Mouse (Mus musculus) spleen, postnatal 36 days (tissue): Measurements from ENCODE around the gene Exoc6b.

ENCODE experiments used
- DNase-seq, 2 experiments: peaks; one replicate each; pipeline ENCODE4 v3.0.0; 2022; ENCODE audit warnings: low spot score in 2 of 2, mixed read lengths in 1 of 2

Gene Exoc6b

GRCm38 (mm10) chr6:84882663-84883517 lies 186.4 kb downstream of the Exoc6b start:
- DNase-seq, result peak; percentile 1 to 3

GRCm38 (mm10) chr6:84875869-84876268 lies 193.4 kb downstream of the Exoc6b start:
- DNase-seq, result no peak

GRCm38 (mm10) chr6:84867114-84867513 lies 202.2 kb downstream of the Exoc6b start:
- DNase-seq, result no peak

GRCm38 (mm10) chr6:84864625-84865024 lies 204.7 kb downstream of the Exoc6b start:
- no peak for DNase-seq

GRCm38 (mm10) chr6:84863816-84864375 lies 205.4 kb downstream of the Exoc6b start:
- DNase-seq, result no peak

- DNase-seq, result no peak
Measured at GRCm38 (mm10) chr6:84845665-84846064, 223.6 kb downstream of the Exoc6b start.

GRCm38 (mm10) chr6:84841138-84841537 lies 228.2 kb downstream of the Exoc6b start:
- DNase-seq, result no peak

GRCm38 (mm10) chr6:84807546-84807945 lies 261.8 kb downstream of the Exoc6b start:
- DNase-seq, result no peak

GRCm38 (mm10) chr6:84806132-84806730 lies 263.1 kb downstream of the Exoc6b start:
- no peak for DNase-seq

- no peak for DNase-seq
Measured at GRCm38 (mm10) chr6:84798736-84799135, 270.6 kb downstream of the Exoc6b start.

GRCm38 (mm10) chr6:84783994-84784393 lies 285.3 kb downstream of the Exoc6b start:
- no peak for DNase-seq

GRCm38 (mm10) chr6:84779987-84780386 lies 289.3 kb downstream of the Exoc6b start:
- no peak for DNase-seq

GRCm38 (mm10) chr6:84778970-84779369 lies 290.3 kb downstream of the Exoc6b start:
- no peak for DNase-seq

- DNase-seq, result no peak
Measured at GRCm38 (mm10) chr6:84775908-84776307, 293.4 kb downstream of the Exoc6b start.

- DNase-seq, result no peak
Measured at GRCm38 (mm10) chr6:84755266-84755665, 314.0 kb downstream of the Exoc6b start.

- no peak for DNase-seq
Measured at GRCm38 (mm10) chr6:84752806-84753420, 316.4 kb downstream of the Exoc6b start.

GRCm38 (mm10) chr6:84751409-84751808 lies 317.9 kb downstream of the Exoc6b start:
- peak in 1 of 2 experiments; percentile 4 for DNase-seq

GRCm38 (mm10) chr6:84746847-84747395 lies 322.4 kb downstream of the Exoc6b start:
- no peak for DNase-seq

GRCm38 (mm10) chr6:84746193-84746846 lies 323.0 kb downstream of the Exoc6b start:
- DNase-seq, result no peak

- DNase-seq, result no peak
Measured at GRCm38 (mm10) chr6:84745570-84745969, 323.7 kb downstream of the Exoc6b start.

GRCm38 (mm10) chr6:84742227-84742626 lies 327.1 kb downstream of the Exoc6b start:
- no peak for DNase-seq
